Comparison of ENCODE assay signal across 9 mouse cellular contexts in the genomic region with DNA sequence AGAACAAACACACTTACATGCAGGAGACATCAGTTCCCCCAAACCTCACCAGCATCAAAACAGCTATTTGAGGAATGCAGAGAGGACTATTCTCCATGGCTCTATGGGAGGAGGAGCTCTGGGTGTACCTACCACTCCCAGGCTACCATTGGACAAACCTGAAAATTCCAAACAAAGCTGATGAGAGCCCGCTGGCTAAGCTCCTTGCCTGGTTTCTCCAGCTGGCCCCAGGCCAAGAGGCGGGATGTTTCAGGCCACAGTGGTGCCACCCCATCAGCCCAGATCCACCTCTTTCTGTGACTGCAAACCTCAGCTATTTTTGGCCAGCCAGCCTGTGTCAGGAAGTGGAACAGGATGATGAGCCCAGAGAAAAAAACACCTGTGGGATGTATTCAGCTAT. TPM values are rescaled to one million over a fixed set of nuclear protein-coding genes. Genes with fewer than 3 reads are reported as not detected.
A peak's percentile ranks its signal among the peaks of the same experiment; 100 is the strongest.
DNase-seq lines count a peak whose midpoint lies in the region; ATAC-seq lines count a peak whose summit lies in the region.
"Had no signal": no experiment of that assay in that cellular context is flagged by ENCODE, and none has a peak within 500 bp of the region (broad histone marks: within the 10 kb centered on the region; RNA-seq: fewer than 3 reads in every experiment).

No protein-coding gene starts in this region.

- no peak overlapping the region for H3K4me3 ChIP-seq in midbrain, embryonic 14.5 days (replicated peaks; ENCODE audit: low read depth, low read length)
- H3K4me3 ChIP-seq in midbrain, embryonic 10.5 days = no peak overlapping the region
- H3K4me3 ChIP-seq: midbrain, embryonic 12.5 days had no signal

- ATAC-seq in midbrain, embryonic 14.5 days (ENCODE audit: low FRiP score, low TSS enrichment) = peak; percentile 24; the same call in 1 of the 2 replicates

- H3K4me2 ChIP-seq in midbrain, embryonic 14.5 days (ENCODE audit: low read length) = no peak overlapping the region
- H3K4me2 ChIP-seq: midbrain, embryonic 12.5 days had no signal

- no peaks in the 10 kb centered on the region for H3K36me3 ChIP-seq in midbrain, embryonic 14.5 days (ENCODE audit: control insufficient read depth, insufficient read depth, low read length)
- H3K36me3 ChIP-seq in midbrain, embryonic 10.5 days = no peaks in the 10 kb centered on the region
- H3K36me3 ChIP-seq: midbrain, embryonic 12.5 days had no signal

- H3K9me3 ChIP-seq in midbrain, embryonic 14.5 days (ENCODE audit: control insufficient read depth, low read length) = no peaks in the 10 kb centered on the region
- H3K9me3 ChIP-seq in midbrain, embryonic 10.5 days (replicated peaks) = no peaks in the 10 kb centered on the region
- H3K9me3 ChIP-seq: midbrain, embryonic 12.5 days had no signal

- no peak overlapping the region for H3K9ac ChIP-seq in midbrain, embryonic 14.5 days (replicated peaks; ENCODE audit: low read length)
- H3K9ac ChIP-seq: midbrain, embryonic 12.5 days had no signal

- no peaks in the 10 kb centered on the region for H3K27me3 ChIP-seq in midbrain, embryonic 14.5 days (ENCODE audit: control insufficient read depth, insufficient read depth, low read length)
- H3K27me3 ChIP-seq in midbrain, embryonic 10.5 days (ENCODE audit: low read depth, poor library complexity, severe bottlenecking) = no peaks in the 10 kb centered on the region
- H3K27me3 ChIP-seq: midbrain, embryonic 12.5 days had no signal

- WGBS in midbrain, embryonic 14.5 days = 50% methylated on average over 2 of the region's 2 CpGs
- 78% methylated on average over 2 of the region's 2 CpGs for WGBS in midbrain, embryonic 10.5 days

- DNase-seq in midbrain, embryonic 14.5 days = peak; percentile 37
- DNase-seq in midbrain, embryonic 10.5 days (ENCODE audit: low spot score) = no peak
- peak; percentile 82 to 86 for DNase-seq in adrenal gland, postnatal 36 days
- DNase-seq in heart, adult 9 months (ENCODE audit: low spot score in 2 of 2) = peak; percentile 84 to 89
- DNase-seq in kidney, postnatal 36 days = peak; percentile 91 to 94
- peak; percentile 32 for DNase-seq in right cerebral cortex, postnatal 4 days
- no peak for DNase-seq in frontal cortex, postnatal 36 days (ENCODE audit: low spot score in 2 of 2)
- no peak for DNase-seq in layer of hippocampus, adult 9-10 months (ENCODE audit: low spot score)

- no peaks in the 10 kb centered on the region for H3K4me1 ChIP-seq in midbrain, embryonic 14.5 days (ENCODE audit: control insufficient read depth, insufficient read depth, low read length)
- peaks cover 13% of the 10 kb centered on the region; the same call in 1 of the 2 replicates for H3K4me1 ChIP-seq in midbrain, embryonic 10.5 days

- no peak overlapping the region for H3K27ac ChIP-seq in midbrain, embryonic 14.5 days (replicated peaks; ENCODE audit: low read depth, low read length)
- no peak overlapping the region for H3K27ac ChIP-seq in midbrain, embryonic 10.5 days (replicated peaks)
- H3K27ac ChIP-seq: midbrain, embryonic 12.5 days had no signal

RNA-seq across cellular contexts. Expression of gene Insig1, which starts 33.0 kb away (rescaled TPM):
- 80.1 and 94.3 TPM in 2 replicates for polyA plus RNA-seq in midbrain, embryonic 14.5 days (2014; fragmentation: Nextera tagmentation; extraction: Ambion mirVana)
- 107 and 125 TPM in 2 replicates for polyA plus RNA-seq in midbrain, embryonic 10.5 days (2016; fragmentation: Nextera tagmentation; extraction: Ambion mirVana)
- total RNA-seq in adrenal gland, postnatal 36 days (2021) = 100 to 1,000 TPM; 141 to 250 TPM

Comparison
In these comparisons a context has a peak if more than half of its experiments do, and no peak if none do; other contexts are left out.
1. DNase-seq: peak in midbrain, embryonic 14.5 days (single experiment), adrenal gland, postnatal 36 days (2 of 2), heart, adult 9 months (2 of 2), kidney, postnatal 36 days (2 of 2) and right cerebral cortex, postnatal 4 days (single experiment); none in midbrain, embryonic 10.5 days (single experiment), frontal cortex, postnatal 36 days (0 of 2) and layer of hippocampus, adult 9-10 months (single experiment).